In the genomic region with DNA sequence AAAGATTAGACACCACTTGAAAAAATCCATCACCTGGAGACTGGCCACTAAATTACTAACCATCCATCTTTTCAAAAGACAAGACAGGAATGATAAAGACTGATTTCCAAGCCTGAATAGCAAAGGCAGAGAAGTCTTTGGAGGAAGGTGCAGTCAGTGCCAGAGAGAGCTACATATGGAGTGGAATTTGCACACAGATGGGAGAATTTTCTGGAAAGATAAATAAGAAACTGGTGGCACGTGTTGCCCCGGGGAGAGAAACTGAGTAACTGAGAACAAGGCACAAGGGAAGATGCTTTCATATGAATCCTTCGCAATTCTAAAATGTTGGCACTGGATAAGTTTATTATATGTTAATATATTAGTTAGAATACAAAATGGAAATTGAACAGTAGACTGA, we compare ENCODE assay signal across 23 mouse cellular contexts. TPM values are rescaled to one million over a fixed set of nuclear protein-coding genes. Genes with fewer than 3 reads are reported as not detected.
DNase-seq lines count a peak whose midpoint lies in the region; ATAC-seq and TF ChIP-seq lines count a peak whose summit lies in the region.
"Had no signal": no experiment of that assay in that cellular context is flagged by ENCODE, and none has a peak within 500 bp of the region (broad histone marks: within the 10 kb centered on the region; RNA-seq: fewer than 3 reads in every experiment).

No protein-coding gene starts in this region.

- TF ChIP-seq CTCF in brain, embryonic 14.5 days (IDR thresholded peaks at IDR 0.05; ENCODE audit: borderline replicate concordance, extremely low read depth, insufficient read depth, insufficient read length): no peak

- intact Hi-C loops in heart, postnatal 10 days (cut with DNase I): no loop called here

- no peaks in the 10 kb centered on the region for H3K36me3 ChIP-seq in forebrain, embryonic 16.5 days (ENCODE audit: control insufficient read depth, insufficient read depth)
- H3K36me3 ChIP-seq: liver, embryonic 12.5 days; midbrain, embryonic 13.5 days; neural tube, embryonic 13.5 days had no signal

- no peak overlapping the region for H3K4me3 ChIP-seq in forebrain, embryonic 16.5 days (replicated peaks; ENCODE audit: low read length)
- H3K4me3 ChIP-seq: liver, embryonic 12.5 days; megakaryocyte, embryonic 14.5 days; midbrain, embryonic 13.5 days; neural tube, embryonic 13.5 days had no signal

- WGBS in forebrain, embryonic 16.5 days: 56% methylated on average over 3 of the region's 3 CpGs

- H3K4me1 ChIP-seq in forebrain, embryonic 16.5 days (replicated peaks; ENCODE audit: control insufficient read depth, insufficient read depth, low read length): peaks cover 15% of the 10 kb centered on the region
- H3K4me1 ChIP-seq: liver, embryonic 12.5 days; megakaryocyte, embryonic 14.5 days; midbrain, embryonic 13.5 days; neural tube, embryonic 13.5 days had no signal

- peak overlapping the region; percentile 43; the same call in 1 of the 2 replicates for H3K27ac ChIP-seq in forebrain, embryonic 16.5 days (ENCODE audit: low read length)
- H3K27ac ChIP-seq: kidney, postnatal 0 days; liver, embryonic 12.5 days; midbrain, embryonic 13.5 days; neural tube, embryonic 13.5 days had no signal

- H3K27me3 ChIP-seq in forebrain, embryonic 16.5 days (replicated peaks; ENCODE audit: control insufficient read depth, insufficient read depth, low read length): no peaks in the 10 kb centered on the region
- H3K27me3 ChIP-seq: liver, embryonic 12.5 days; midbrain, embryonic 13.5 days; neural tube, embryonic 13.5 days had no signal

- DNase-seq in heart, adult 11 months: peak; percentile 27
- DNase-seq in heart, postnatal 10 days: no peak
- DNase-seq in layer of hippocampus, adult 9-11 months: peak; percentile 57
- no peak for DNase-seq in layer of hippocampus, postnatal 25 days (ENCODE audit: extremely low spot score in 1 of 2, low spot score in 1 of 2)
- DNase-seq in brain, embryonic 14.5 days (ENCODE audit: low read depth): peak; percentile 76
- DNase-seq in adrenal gland, adult 2 months: no peak
- DNase-seq: adrenal gland, postnatal 36 days; B cell, adult 2 months; gastrocnemius, postnatal 10 days; kidney, adult 8-10 months; kidney, postnatal 4 days; liver, postnatal 0 days; lung, postnatal 36 days; spleen, adult 18-20 months; thymus, postnatal 25 days had no signal

- H3K4me2 ChIP-seq in forebrain, embryonic 16.5 days (ENCODE audit: low read length): no peak overlapping the region
- H3K4me2 ChIP-seq: liver, embryonic 12.5 days; midbrain, embryonic 13.5 days; neural tube, embryonic 13.5 days had no signal

- no peak for TF ChIP-seq POLR2A in brain, embryonic 14.5 days (IDR thresholded peaks at IDR 0.05; ENCODE audit: borderline replicate concordance, extremely low read depth, insufficient read depth, insufficient read length, poor library complexity, severe bottlenecking)

- H3K9me3 ChIP-seq in forebrain, embryonic 16.5 days (ENCODE audit: control insufficient read depth, low read length): no peaks in the 10 kb centered on the region
- H3K9me3 ChIP-seq: liver, embryonic 12.5 days; midbrain, embryonic 13.5 days; neural tube, embryonic 13.5 days had no signal

- no peak overlapping the region for H3K9ac ChIP-seq in forebrain, embryonic 16.5 days (replicated peaks; ENCODE audit: low read depth, low read length)
- H3K9ac ChIP-seq: liver, embryonic 12.5 days; liver, postnatal 0 days; midbrain, embryonic 13.5 days; neural tube, embryonic 13.5 days had no signal

- peak; percentile 80 for ATAC-seq in forebrain, embryonic 16.5 days
- ATAC-seq: intestine, embryonic 16.5 days; liver, embryonic 12.5 days; liver, postnatal 0 days; midbrain, embryonic 13.5 days had no signal

RNA-seq across cellular contexts. Expression of gene Rasgrf1, which starts 59.8 kb away (rescaled TPM):
- not detected for total RNA-seq in heart, postnatal 10 days (2021)
- total RNA-seq in layer of hippocampus, postnatal 25 days (2021): 100 to 1,000 TPM; 405 to 439 TPM
- 4.3 and 6.0 TPM in 2 replicates for polyA plus RNA-seq in brain, embryonic 14.5 days (2012; rRNA removed)
- polyA plus RNA-seq in forebrain, embryonic 16.5 days (2015; fragmentation: Nextera tagmentation; extraction: Ambion mirVana): 7.0 and 11.2 TPM in 2 replicates
- total RNA-seq in adrenal gland, adult 2 months (2021): 10 to 100 TPM; 12.1 to 30.9 TPM
- 7.6 and 10.1 TPM in 2 replicates for polyA plus RNA-seq in adrenal gland, adult 2 months (2012; rRNA removed)
- polyA plus RNA-seq: embryonic facial prominence, embryonic 11.5 days; liver, embryonic 12.5 days had no signal

Comparison
In these comparisons a context has a peak if more than half of its experiments do, and no peak if none do; other contexts are left out.
1. DNase-seq: peak in heart, adult 11 months (single experiment), layer of hippocampus, adult 9-11 months (single experiment) and brain, embryonic 14.5 days (single experiment); none in heart, postnatal 10 days (0 of 2), layer of hippocampus, postnatal 25 days (0 of 2) and adrenal gland, adult 2 months (single experiment).
2. RNA of gene Rasgrf1, which starts 59.8 kb away (total RNA-seq): 405 to 439 TPM in layer of hippocampus, postnatal 25 days and 12.1 to 30.9 TPM in adrenal gland, adult 2 months; not detected in heart, postnatal 10 days; every median in the first group is over 10 times any median in the second.